10 mouse cellular contexts compared by ENCODE assay signal in the genomic region with DNA sequence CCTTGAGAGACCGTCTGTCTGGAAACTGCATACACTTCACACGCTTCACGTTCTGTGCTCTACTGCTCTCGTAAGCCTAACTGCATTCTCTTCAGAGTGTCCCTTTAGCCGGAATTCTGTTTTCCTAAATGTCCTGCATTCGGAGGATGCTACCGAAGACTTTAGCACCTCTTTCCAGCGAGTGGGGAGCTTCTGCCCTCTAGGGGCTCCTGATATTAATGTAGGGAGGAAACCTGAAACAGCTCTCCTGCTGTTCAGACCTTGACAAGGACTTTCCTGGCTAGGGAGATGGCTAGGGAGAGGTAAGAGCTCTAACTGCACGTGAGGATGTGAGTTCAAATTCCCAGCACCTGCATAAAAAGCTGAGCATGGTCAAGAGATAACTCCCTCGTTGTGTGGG. TPM values are rescaled to one million over a fixed set of nuclear protein-coding genes. Genes with fewer than 3 reads are reported as not detected.
A peak's percentile ranks its signal among the peaks of the same experiment; 100 is the strongest.
DNase-seq lines count a peak whose midpoint lies in the region; ATAC-seq and TF ChIP-seq lines count a peak whose summit lies in the region.
"Had no signal": no experiment of that assay in that cellular context is flagged by ENCODE, and none has a peak within 500 bp of the region (broad histone marks: within the 10 kb centered on the region; RNA-seq: fewer than 3 reads in every experiment).

No protein-coding gene starts in this region.

- TF ChIP-seq EP300 in ES-Bruce4 (IDR thresholded peaks at IDR 0.05; ENCODE audit: insufficient read depth, low read depth, low read length), result no peak

- no peaks in the 10 kb centered on the region for H3K9me3 ChIP-seq in ES-Bruce4 (replicated peaks; ENCODE audit: control insufficient read depth, insufficient read depth, low read length, poor library complexity, severe bottlenecking)
- H3K9me3 ChIP-seq in midbrain, embryonic 13.5 days, result no peaks in the 10 kb centered on the region

- H3K4me1 ChIP-seq in ES-Bruce4 (ENCODE audit: control insufficient read depth, insufficient read depth, low read length), result peaks cover 2% of the 10 kb centered on the region
- no peaks in the 10 kb centered on the region for H3K4me1 ChIP-seq in midbrain, embryonic 13.5 days (replicated peaks)

- ATAC-seq in midbrain, embryonic 13.5 days, result no peak

- intact Hi-C loops in left cerebral cortex, postnatal 10 days (cut with DNase I), result no loop called here

- H3K27ac ChIP-seq in ES-Bruce4 (ENCODE audit: insufficient read depth, low read length), result no peak overlapping the region
- H3K27ac ChIP-seq in midbrain, embryonic 13.5 days, result no peak overlapping the region

- no peaks in the 10 kb centered on the region for H3K27me3 ChIP-seq in ES-Bruce4 (ENCODE audit: control insufficient read depth, insufficient read depth, low read length, poor library complexity, severe bottlenecking)
- H3K27me3 ChIP-seq in midbrain, embryonic 13.5 days, result no peaks in the 10 kb centered on the region

- WGBS in midbrain, embryonic 13.5 days, result 66% methylated on average over 10 of the region's 10 CpGs

- DNase-seq in heart, postnatal 4 days, result peak; percentile 37
- no peak for DNase-seq in heart, adult 8-10 months (ENCODE audit: low spot score)
- DNase-seq in cerebellum, postnatal 36 days, result peak; percentile 42 to 51
- peak; percentile 40 for DNase-seq in lung, postnatal 36 days
- DNase-seq in left cerebral cortex, postnatal 10 days (ENCODE audit: extremely low spot score in 1 of 2, low spot score in 2 of 2), result no peak
- DNase-seq in ovary, postnatal 14 days (ENCODE audit: low spot score), result no peak

- H3K4me3 ChIP-seq in ES-Bruce4 (ENCODE audit: low read depth, low read length), result no peak overlapping the region
- no peak overlapping the region for H3K4me3 ChIP-seq in midbrain, embryonic 13.5 days (replicated peaks)

- no peak overlapping the region for H3K9ac ChIP-seq in ES-Bruce4 (ENCODE audit: low read depth, poor library complexity, severe bottlenecking)
- H3K9ac ChIP-seq in midbrain, embryonic 13.5 days (replicated peaks), result no peak overlapping the region

- no peak overlapping the region for H3K4me2 ChIP-seq in midbrain, embryonic 13.5 days (replicated peaks)

- peak; percentile 25 for TF ChIP-seq CTCF in ES-Bruce4 (IDR thresholded peaks at IDR 0.05; ENCODE audit: low read depth, low read length)

- TF ChIP-seq POLR2A in ES-Bruce4 (IDR thresholded peaks at IDR 0.05; ENCODE audit: insufficient read depth, low read length), result no peak

- peaks cover 20% of the 10 kb centered on the region for H3K36me3 ChIP-seq in ES-Bruce4 (ENCODE audit: control insufficient read depth, insufficient read depth, low read length, poor library complexity, severe bottlenecking)
- H3K36me3 ChIP-seq in midbrain, embryonic 13.5 days, result peaks cover 59% of the 10 kb centered on the region

RNA-seq across cellular contexts. Expression of gene Smarcc2, which starts 18.6 kb away (rescaled TPM):
- 10 to 100 TPM; 97.0 to 97.3 TPM for total RNA-seq in heart, postnatal 4 days (2021)
- 10 to 100 TPM; 76.2 to 83.2 (median 79.1) TPM for total RNA-seq in heart, adult 8-10 months (2022)
- polyA plus RNA-seq in ES-Bruce4 (2011; ENCODE audit: insufficient read depth, insufficient read length, low read depth, missing spikeins), result 26.3 and 28.6 TPM in 2 replicates
- total RNA-seq in left cerebral cortex, postnatal 10 days (2021), result 100 to 1,000 TPM; 204 to 226 TPM
- polyA plus RNA-seq in midbrain, embryonic 13.5 days (2015; fragmentation: Nextera tagmentation; extraction: Ambion mirVana), result 200 and 212 TPM in 2 replicates

RNA-seq across cellular contexts. Expression of gene Rnf41, which starts 28.9 kb away (rescaled TPM):
- total RNA-seq in heart, postnatal 4 days (2021), result 10 to 100 TPM; 25.0 to 27.0 TPM
- 10 to 100 TPM; 16.2 to 17.6 (median 16.7) TPM for total RNA-seq in heart, adult 8-10 months (2022)
- 33.3 and 37.4 TPM in 2 replicates for polyA plus RNA-seq in ES-Bruce4 (2011; ENCODE audit: insufficient read depth, insufficient read length, low read depth, missing spikeins)
- 10 to 100 TPM; 79.3 to 81.6 TPM for total RNA-seq in left cerebral cortex, postnatal 10 days (2021)
- 81.5 and 85.9 TPM in 2 replicates for polyA plus RNA-seq in midbrain, embryonic 13.5 days (2015; fragmentation: Nextera tagmentation; extraction: Ambion mirVana)

RNA-seq across cellular contexts. Expression of gene Nabp2, which starts 29.1 kb away (rescaled TPM):
- total RNA-seq in heart, postnatal 4 days (2021), result 10 to 100 TPM; 44.1 to 47.1 TPM
- total RNA-seq in heart, adult 8-10 months (2022), result 10 to 100 TPM; 44.8 to 50.8 (median 45.2) TPM
- 79.3 and 82.9 TPM in 2 replicates for polyA plus RNA-seq in ES-Bruce4 (2011; ENCODE audit: insufficient read depth, insufficient read length, low read depth, missing spikeins)
- 10 to 100 TPM; 88.5 to 93.8 TPM for total RNA-seq in left cerebral cortex, postnatal 10 days (2021)
- 142 and 153 TPM in 2 replicates for polyA plus RNA-seq in midbrain, embryonic 13.5 days (2015; fragmentation: Nextera tagmentation; extraction: Ambion mirVana)

RNA-seq across cellular contexts. Expression of gene Slc39a5, which starts 39.4 kb away (rescaled TPM):
- not detected for total RNA-seq in heart, postnatal 4 days (2021)
- total RNA-seq in heart, adult 8-10 months (2022), result not detected
- 0.31 TPM in 1 of 2 replicates, not detected in the other for polyA plus RNA-seq in ES-Bruce4 (2011; ENCODE audit: insufficient read depth, insufficient read length, low read depth, missing spikeins)
- under 1 TPM; 0.56 to 0.69 TPM for total RNA-seq in left cerebral cortex, postnatal 10 days (2021)
- polyA plus RNA-seq in midbrain, embryonic 13.5 days (2015; fragmentation: Nextera tagmentation; extraction: Ambion mirVana), result 0.18 and 0.22 TPM in 2 replicates
- total RNA-seq: hematopoietic stem cell, adult 5-6 weeks had no signal
- polyA plus RNA-seq: urinary bladder, adult 2 months had no signal

RNA-seq across cellular contexts. Expression of gene Myl6, which starts 53.5 kb away (rescaled TPM):
- total RNA-seq in heart, postnatal 4 days (2021), result 100 to 1,000 TPM; 616 to 628 TPM
- total RNA-seq in heart, adult 8-10 months (2022), result 100 to 1,000 TPM; 202 to 251 (median 236) TPM
- 642 and 680 TPM in 2 replicates for polyA plus RNA-seq in ES-Bruce4 (2011; ENCODE audit: insufficient read depth, insufficient read length, low read depth, missing spikeins)
- 100 to 1,000 TPM; 602 to 610 TPM for total RNA-seq in left cerebral cortex, postnatal 10 days (2021)
- 836 and 885 TPM in 2 replicates for polyA plus RNA-seq in midbrain, embryonic 13.5 days (2015; fragmentation: Nextera tagmentation; extraction: Ambion mirVana)

Comparison
In these comparisons a context has a peak if more than half of its experiments do, and no peak if none do; other contexts are left out.
1. DNase-seq: peak in heart, postnatal 4 days (single experiment), cerebellum, postnatal 36 days (2 of 2) and lung, postnatal 36 days (single experiment); none in heart, adult 8-10 months (single experiment), left cerebral cortex, postnatal 10 days (0 of 2) and ovary, postnatal 14 days (single experiment).